Mouse (Mus musculus) kidney, embryonic 14.5 days (tissue): ENCODE results near the gene Il1r2. TPM values are rescaled to one million over a fixed set of nuclear protein-coding genes. Genes with fewer than 3 reads are reported as not detected.

Experiments
- ATAC-seq: fragments of 200-750 bp; cut with Nextera tagmentation; 2 replicates; pipeline ENCODE4 v1.8.0; 2017; ENCODE audit warnings: moderate number of reproducible peaks, mild to moderate bottlenecking, moderate TSS enrichment, moderate library complexity; ENCODE audit not compliant: low FRiP score, low TSS enrichment
- H3K27ac ChIP-seq: fragments of 300-500 bp; sonication (generic); 2 replicates; pipeline ENCODE4 v1.5.1; 2014; ENCODE audit warnings: low read depth, mild to moderate bottlenecking, low read length, moderate library complexity, mixed read lengths
- H3K27me3 ChIP-seq: fragments of 300-500 bp; sonication (generic); 2 replicates; pipeline ENCODE4 v1.6.1; 2014; ENCODE audit warnings: mild to moderate bottlenecking, low read length; ENCODE audit not compliant: control insufficient read depth, insufficient read depth
- H3K36me3 ChIP-seq: fragments of 300-500 bp; sonication (generic); 2 replicates; pipeline ENCODE4 v1.6.1; 2014; ENCODE audit warnings: low read length, mixed read lengths; ENCODE audit not compliant: control insufficient read depth, insufficient read depth
- H3K4me1 ChIP-seq: fragments of 300-500 bp; sonication (generic); 2 replicates; pipeline ENCODE4 v1.6.1; 2014; ENCODE audit warnings: low read length, mixed read lengths; ENCODE audit not compliant: control insufficient read depth, insufficient read depth
- H3K4me2 ChIP-seq: fragments of 300-500 bp; sonication (generic); replicated peaks from 2 replicates; pipeline ENCODE4 v1.6.1; 2014; ENCODE audit warnings: low read depth, mild to moderate bottlenecking, low read length
- H3K4me3 ChIP-seq: fragments of 300-500 bp; sonication (generic); 2 replicates; pipeline ENCODE4 v1.5.1; 2014; ENCODE audit warnings: mild to moderate bottlenecking, low read length
- H3K9ac ChIP-seq: fragments of 300-500 bp; sonication (generic); 2 replicates; pipeline ENCODE4 v1.6.1; 2014; ENCODE audit warnings: low read depth, mild to moderate bottlenecking, low read length, moderate library complexity
- H3K9me3 ChIP-seq: fragments of 300-500 bp; sonication (generic); 2 replicates; pipeline ENCODE4 v1.6.1; 2016; ENCODE audit warnings: low read length; ENCODE audit not compliant: control insufficient read depth
- WGBS: fragments of 180-500 bp; shearing (Covaris S2); extraction: QIAGEN DNeasy Blood & Tissue Kit; methylation state at CpG from one replicate; pipeline ENCODE4 v1.1.7; 2014; 5-methylcytosine and 5-hydroxymethylcytosine counted together
- polyA plus RNA-seq: library from polyadenylated mRNA; unstranded; fragments of >200 nt; fragmentation: Nextera tagmentation; extraction: Ambion mirVana; gene quantifications from 2 replicates; pipeline ENCODE4 v1.2.1, GENCODE M21; 2014

The Il1r2 gene
- polyA plus RNA-seq, 1 experiment from 2014 or later, result not detected

- no peak overlapping the region for H3K27ac ChIP-seq
- no peak overlapping the region for H3K4me3 ChIP-seq
- 80% methylated on average over 2 of the region's 2 CpGs for WGBS
- no peak overlapping the region for H3K9ac ChIP-seq
- H3K9me3 ChIP-seq, result no peaks in the 10 kb centered on the region
- H3K4me2 ChIP-seq, result no peak overlapping the region
- no peak for ATAC-seq
- H3K36me3 ChIP-seq, result no peaks in the 10 kb centered on the region
- no peaks in the 10 kb centered on the region for H3K27me3 ChIP-seq
- no peaks in the 10 kb centered on the region for H3K4me1 ChIP-seq
These were observed 3.4 kb downstream of the Il1r2 start for GRCm38 (mm10) chr1:40077328-40077727.

- 82% methylated on average over 2 of the region's 2 CpGs for WGBS
- H3K9me3 ChIP-seq, result no peaks in the 10 kb centered on the region
- ATAC-seq, result no peak
- H3K9ac ChIP-seq, result no peak overlapping the region
- no peak overlapping the region for H3K4me3 ChIP-seq
- no peaks in the 10 kb centered on the region for H3K4me1 ChIP-seq
- H3K4me2 ChIP-seq, result no peak overlapping the region
- H3K27me3 ChIP-seq, result no peaks in the 10 kb centered on the region
- no peak overlapping the region for H3K27ac ChIP-seq
- no peaks in the 10 kb centered on the region for H3K36me3 ChIP-seq
These were observed 7.2 kb downstream of the Il1r2 start for GRCm38 (mm10) chr1:40081041-40081440.

- Histone ChIP-seq H3K36me3 (no peaks in the 10 kb centered on the region), H3K27me3 (no peaks in the 10 kb centered on the region), H3K27ac (no peak overlapping the region), H3K4me1 (no peaks in the 10 kb centered on the region), H3K4me2 (no peak overlapping the region), H3K4me3 (no peak overlapping the region), H3K9me3 (no peaks in the 10 kb centered on the region), H3K9ac (no peak overlapping the region)
- WGBS, result 66% methylated on average over 3 of the region's 3 CpGs
- no peak for ATAC-seq
These were observed 10.5 kb downstream of the Il1r2 start for GRCm38 (mm10) chr1:40084386-40084785.

- Histone ChIP-seq H3K9me3 (no peaks in the 10 kb centered on the region), H3K4me1 (no peaks in the 10 kb centered on the region), H3K27me3 (no peaks in the 10 kb centered on the region), H3K9ac (peak overlapping the region; percentile 23; the same call in 1 of the 2 replicates), H3K27ac (no peak overlapping the region), H3K36me3 (no peaks in the 10 kb centered on the region), H3K4me2 (peak overlapping the region; percentile 75), H3K4me3 (peak overlapping the region; percentile 42)
- 3% methylated on average over 25 of the region's 25 CpGs for WGBS
- peak; percentile 76 for ATAC-seq
These were observed 11.7 kb downstream of the Il1r2 start for GRCm38 (mm10) chr1:40085403-40086182.

- Histone ChIP-seq H3K36me3 (no peaks in the 10 kb centered on the region), H3K4me2 (no peak overlapping the region), H3K27ac (no peak overlapping the region), H3K9me3 (no peaks in the 10 kb centered on the region), H3K9ac (no peak overlapping the region), H3K4me3 (no peak overlapping the region), H3K4me1 (no peaks in the 10 kb centered on the region), H3K27me3 (no peaks in the 10 kb centered on the region)
- 87% methylated on average over 9 of the region's 9 CpGs for WGBS
- no peak for ATAC-seq
These were observed 17.3 kb downstream of the Il1r2 start for GRCm38 (mm10) chr1:40091160-40091559.

GRCm38 (mm10) chr1:40092541-40092940, 18.7 kb downstream of the Il1r2 start:
- Histone ChIP-seq H3K9ac (no peak overlapping the region), H3K9me3 (no peaks in the 10 kb centered on the region), H3K27ac (no peak overlapping the region), H3K36me3 (no peaks in the 10 kb centered on the region), H3K4me3 (no peak overlapping the region), H3K4me1 (no peaks in the 10 kb centered on the region), H3K27me3 (no peaks in the 10 kb centered on the region), H3K4me2 (no peak overlapping the region)
- no peak for ATAC-seq
- 83% methylated on average over 6 of the region's 6 CpGs for WGBS

GRCm38 (mm10) chr1:40094601-40095304, 20.9 kb downstream of the Il1r2 start:
- no peaks in the 10 kb centered on the region for H3K27me3 ChIP-seq
- no peak overlapping the region for H3K9ac ChIP-seq
- no peaks in the 10 kb centered on the region for H3K36me3 ChIP-seq
- H3K9me3 ChIP-seq, result no peaks in the 10 kb centered on the region
- ATAC-seq, result no peak
- no peak overlapping the region for H3K4me2 ChIP-seq
- 90% methylated on average over 3 of the region's 3 CpGs for WGBS
- no peaks in the 10 kb centered on the region for H3K4me1 ChIP-seq
- no peak overlapping the region for H3K4me3 ChIP-seq
- H3K27ac ChIP-seq, result no peak overlapping the region

GRCm38 (mm10) chr1:40095585-40095984, 21.7 kb downstream of the Il1r2 start:
- Histone ChIP-seq H3K27me3 (no peaks in the 10 kb centered on the region), H3K36me3 (no peaks in the 10 kb centered on the region), H3K27ac (no peak overlapping the region), H3K4me2 (no peak overlapping the region), H3K9me3 (no peaks in the 10 kb centered on the region), H3K4me1 (no peaks in the 10 kb centered on the region), H3K4me3 (no peak overlapping the region), H3K9ac (no peak overlapping the region)
- no peak for ATAC-seq
- 21% methylated on average over 1 of the region's 1 CpGs for WGBS

- ATAC-seq, result no peak
- Histone ChIP-seq H3K9me3 (no peaks in the 10 kb centered on the region), H3K9ac (no peak overlapping the region), H3K4me2 (no peak overlapping the region), H3K27me3 (no peaks in the 10 kb centered on the region), H3K4me1 (no peaks in the 10 kb centered on the region), H3K27ac (no peak overlapping the region), H3K36me3 (no peaks in the 10 kb centered on the region), H3K4me3 (no peak overlapping the region)
- WGBS, result 84% methylated on average over 4 of the region's 4 CpGs
These were observed 32.4 kb downstream of the Il1r2 start for GRCm38 (mm10) chr1:40106306-40106705.
